Mouse (Mus musculus): ENCODE data around the gene 4932438H23Rik. TPM values are rescaled to one million over a fixed set of nuclear protein-coding genes. Genes with fewer than 3 reads are reported as not detected.

Gene 4932438H23Rik
- polyA plus RNA-seq (2015; fragmentation: Nextera tagmentation; extraction: Ambion mirVana) = 0.60 and 0.89 TPM in 2 replicates

GRCm38 (mm10) chr16:91095022-91095421 lies at the start of gene 4932438H23Rik:
Gene 4932438H23Rik, minus strand, starts transcription at chr16:91095122.
- Histone ChIP-seq H3K4me3 (no peak within 1 kb of the TSS), H3K27me3 (no peaks in the 10 kb centered on the region), H3K36me3 (no peaks in the 10 kb centered on the region), H3K4me1 (peaks cover 20% of the 10 kb centered on the region), H3K9me3 (no peaks in the 10 kb centered on the region), H3K27ac (replicated peaks) (no peak within 1 kb of the TSS), H3K4me2 (replicated peaks) (no peak within 1 kb of the TSS), H3K9ac (replicated peaks) (no peak within 1 kb of the TSS)
- no peak for ATAC-seq (replicated peaks)
- 86% methylated on average over 8 of the region's 8 CpGs for WGBS

- H3K4me1 ChIP-seq = peaks cover 30% of the 10 kb centered on the region
- H3K27ac ChIP-seq (replicated peaks) = peak overlapping the region; percentile 67
- WGBS = 6% methylated on average over 20 of the region's 20 CpGs
- no peaks in the 10 kb centered on the region for H3K9me3 ChIP-seq
- H3K4me2 ChIP-seq (replicated peaks) = peak overlapping the region; percentile 35
- H3K36me3 ChIP-seq = no peaks in the 10 kb centered on the region
- H3K27me3 ChIP-seq = 0 out of 2 replicates have a peak, but pooled peaks cover 7% of the 10 kb centered on the region
- H3K9ac ChIP-seq (replicated peaks) = 0 out of 2 replicates have a peak overlapping the region, but pooled peaks have one; percentile 22
- H3K4me3 ChIP-seq = 0 out of 2 replicates have a peak overlapping the region, but pooled peaks have one; percentile 11
- 0 out of 2 replicates have a peak, but pooled peaks have one; percentile 24 for ATAC-seq (replicated peaks)
These were observed 46.2 kb upstream of the 4932438H23Rik start for GRCm38 (mm10) chr16:91140991-91141630.

GRCm38 (mm10) chr16:91140457-91140856 lies 45.5 kb upstream of the 4932438H23Rik start:
- no peak overlapping the region for H3K4me3 ChIP-seq

GRCm38 (mm10) chr16:91140056-91140455 lies 45.1 kb upstream of the 4932438H23Rik start:
- Histone ChIP-seq H3K27ac (replicated peaks) (peak overlapping the region; percentile 85), H3K9me3 (no peaks in the 10 kb centered on the region), H3K4me3 (no peak overlapping the region), H3K9ac (replicated peaks) (0 out of 2 replicates have a peak overlapping the region, but pooled peaks have one; percentile 6), H3K4me1 (peaks cover 30% of the 10 kb centered on the region), H3K36me3 (no peaks in the 10 kb centered on the region), H3K27me3 (0 out of 2 replicates have a peak, but pooled peaks cover 9% of the 10 kb centered on the region), H3K4me2 (replicated peaks) (peak overlapping the region; percentile 30)
- under 1% methylated on average over 13 of the region's 13 CpGs for WGBS
- ATAC-seq (replicated peaks) = peak; percentile 80

More at GRCm38 (mm10) chr16:91140457-91140856, 45.5 kb upstream of the 4932438H23Rik start:
- 4% methylated on average over 10 of the region's 10 CpGs for WGBS
- peak; percentile 98 for ATAC-seq (replicated peaks)
- H3K27ac ChIP-seq (replicated peaks) = peak overlapping the region; percentile 85
- H3K4me2 ChIP-seq (replicated peaks) = peak overlapping the region; percentile 30
- no peaks in the 10 kb centered on the region for H3K9me3 ChIP-seq
- no peaks in the 10 kb centered on the region for H3K36me3 ChIP-seq
- 0 out of 2 replicates have a peak, but pooled peaks cover 7% of the 10 kb centered on the region for H3K27me3 ChIP-seq
- H3K4me1 ChIP-seq = peaks cover 30% of the 10 kb centered on the region
- no peak overlapping the region for H3K9ac ChIP-seq (replicated peaks)

GRCm38 (mm10) chr16:91139481-91139880 lies 44.6 kb upstream of the 4932438H23Rik start:
- H3K27me3 ChIP-seq = 0 out of 2 replicates have a peak, but pooled peaks cover 9% of the 10 kb centered on the region
- H3K36me3 ChIP-seq = no peaks in the 10 kb centered on the region
- no peak overlapping the region for H3K4me3 ChIP-seq
- WGBS = 8% methylated on average over 10 of the region's 10 CpGs
- H3K4me1 ChIP-seq = peaks cover 30% of the 10 kb centered on the region
- H3K27ac ChIP-seq (replicated peaks) = peak overlapping the region; percentile 85
- H3K4me2 ChIP-seq (replicated peaks) = peak overlapping the region; percentile 30
- ATAC-seq (replicated peaks) = peak; percentile 24; the same call in 1 of the 2 replicates
- no peaks in the 10 kb centered on the region for H3K9me3 ChIP-seq
- H3K9ac ChIP-seq (replicated peaks) = 0 out of 2 replicates have a peak overlapping the region, but pooled peaks have one; percentile 6

GRCm38 (mm10) chr16:91138736-91139135 lies 43.8 kb upstream of the 4932438H23Rik start:
- Histone ChIP-seq H3K4me2 (replicated peaks) (no peak overlapping the region), H3K4me3 (no peak overlapping the region), H3K4me1 (peaks cover 30% of the 10 kb centered on the region), H3K27ac (replicated peaks) (peak overlapping the region; percentile 85; the same call in 1 of the 2 replicates), H3K9me3 (no peaks in the 10 kb centered on the region), H3K27me3 (0 out of 2 replicates have a peak, but pooled peaks cover 9% of the 10 kb centered on the region), H3K9ac (replicated peaks) (no peak overlapping the region), H3K36me3 (no peaks in the 10 kb centered on the region)
- 80% methylated on average over 3 of the region's 3 CpGs for whole genome bisulfite sequencing
- no peak for ATAC-seq (replicated peaks)

- H3K4me1 ChIP-seq = peaks cover 30% of the 10 kb centered on the region
- 89% methylated on average over 7 of the region's 7 CpGs for WGBS
- 0 out of 2 replicates have a peak, but pooled peaks cover 9% of the 10 kb centered on the region for H3K27me3 ChIP-seq
These were observed 43.2 kb upstream of the 4932438H23Rik start for GRCm38 (mm10) chr16:91138151-91138550.

GRCm38 (mm10) chr16:91136607-91137006 lies 41.7 kb upstream of the 4932438H23Rik start:
- H3K9ac ChIP-seq (replicated peaks) = no peak overlapping the region
- H3K4me2 ChIP-seq (replicated peaks) = no peak overlapping the region
- no peak overlapping the region for H3K4me3 ChIP-seq
- no peak overlapping the region for H3K27ac ChIP-seq (replicated peaks)
- H3K36me3 ChIP-seq = no peaks in the 10 kb centered on the region
- 0 out of 2 replicates have a peak, but pooled peaks cover 9% of the 10 kb centered on the region for H3K27me3 ChIP-seq
- no peak for ATAC-seq (replicated peaks)
- H3K4me1 ChIP-seq = peaks cover 25% of the 10 kb centered on the region
- WGBS = 84% methylated on average over 3 of the region's 3 CpGs
- no peaks in the 10 kb centered on the region for H3K9me3 ChIP-seq

More at GRCm38 (mm10) chr16:91138151-91138550, 43.2 kb upstream of the 4932438H23Rik start:
- Histone ChIP-seq H3K9ac (replicated peaks) (no peak overlapping the region), H3K36me3 (no peaks in the 10 kb centered on the region), H3K27ac (replicated peaks) (no peak overlapping the region), H3K9me3 (no peaks in the 10 kb centered on the region), H3K4me2 (replicated peaks) (no peak overlapping the region), H3K4me3 (no peak overlapping the region)
- ATAC-seq (replicated peaks) = no peak

GRCm38 (mm10) chr16:91129916-91130315 lies 35.0 kb upstream of the 4932438H23Rik start:
- no peak for ATAC-seq (replicated peaks)
- Histone ChIP-seq H3K4me3 (no peak overlapping the region), H3K9me3 (no peaks in the 10 kb centered on the region), H3K27ac (replicated peaks) (no peak overlapping the region), H3K9ac (replicated peaks) (no peak overlapping the region), H3K4me2 (replicated peaks) (no peak overlapping the region), H3K36me3 (no peaks in the 10 kb centered on the region), H3K4me1 (0 out of 2 replicates have a peak, but pooled peaks cover 6% of the 10 kb centered on the region), H3K27me3 (peaks cover 4% of the 10 kb centered on the region; the same call in 1 of the 2 replicates)
- 86% methylated on average over 15 of the region's 15 CpGs for WGBS

GRCm38 (mm10) chr16:91128431-91128830 lies 33.5 kb upstream of the 4932438H23Rik start:
- Histone ChIP-seq H3K27ac (replicated peaks) (no peak overlapping the region), H3K4me2 (replicated peaks) (no peak overlapping the region), H3K9me3 (no peaks in the 10 kb centered on the region), H3K36me3 (no peaks in the 10 kb centered on the region), H3K4me3 (no peak overlapping the region), H3K27me3 (peaks cover 4% of the 10 kb centered on the region; the same call in 1 of the 2 replicates), H3K9ac (replicated peaks) (no peak overlapping the region), H3K4me1 (0 out of 2 replicates have a peak, but pooled peaks cover 6% of the 10 kb centered on the region)
- 93% methylated on average over 4 of the region's 4 CpGs for WGBS
- no peak for ATAC-seq (replicated peaks)

- Histone ChIP-seq H3K4me3 (no peak overlapping the region), H3K4me1 (0 out of 2 replicates have a peak, but pooled peaks cover 6% of the 10 kb centered on the region), H3K9ac (replicated peaks) (no peak overlapping the region), H3K27ac (replicated peaks) (no peak overlapping the region), H3K27me3 (peaks cover 8% of the 10 kb centered on the region; the same call in 1 of the 2 replicates), H3K4me2 (replicated peaks) (no peak overlapping the region), H3K9me3 (no peaks in the 10 kb centered on the region), H3K36me3 (no peaks in the 10 kb centered on the region)
- no peak for ATAC-seq (replicated peaks)
- WGBS = 90% methylated on average over 8 of the region's 8 CpGs
These were observed 32.0 kb upstream of the 4932438H23Rik start for GRCm38 (mm10) chr16:91126734-91127524.

Data from forebrain, embryonic 15.5 days (tissue).